Mouse (Mus musculus) brain, embryonic 14.5 days (tissue): ENCODE data around the gene Ring1.
"Not testable (repeated sequence)": the region's sequence is repeated elsewhere in the genome, so short reads cannot be mapped to it uniquely, and the experiment has no call there.

Experiments
- CTCF ChIP-seq: fragments of 200-500 bp; IDR thresholded peaks from 2 replicates; pipeline ENCODE4 v1.5.1; 2012; ENCODE audit warnings: inconsistent platforms, mild to moderate bottlenecking, moderate library complexity, borderline replicate concordance; ENCODE audit not compliant: insufficient read depth, insufficient read length; ENCODE audit errors: extremely low read depth
- POLR2A ChIP-seq: fragments of 200-500 bp; IDR thresholded peaks from 2 replicates; pipeline ENCODE4 v1.6.1; 2012; ENCODE audit warnings: mild to moderate bottlenecking, inconsistent platforms, borderline replicate concordance; ENCODE audit not compliant: poor library complexity, insufficient read depth, insufficient read length, severe bottlenecking; ENCODE audit errors: extremely low read depth

DNA sequence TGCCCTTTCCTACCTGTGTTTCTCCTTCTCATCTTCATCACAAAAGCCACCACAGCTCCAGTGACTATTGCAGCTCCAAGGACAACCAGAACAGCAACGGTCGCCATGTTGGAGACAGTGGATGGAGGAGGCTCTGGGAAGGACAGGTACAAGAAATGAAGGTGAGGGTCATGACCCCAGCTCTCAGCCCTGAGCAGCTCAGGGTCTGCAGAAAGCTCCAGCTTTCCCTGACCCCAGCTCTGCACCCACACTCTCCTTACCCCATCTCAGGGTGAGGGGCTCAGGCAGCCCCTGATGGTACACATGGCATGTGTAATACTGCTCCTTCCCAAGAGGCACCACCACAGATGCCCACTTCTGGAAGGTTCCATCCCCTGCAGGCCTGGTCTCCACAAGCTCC lies 27.5 kb downstream of the Ring1 start:
- TF ChIP-seq POLR2A, CTCF: not testable (repeated sequence)
